Mouse (Mus musculus) bone marrow, adult 2 months (tissue): ENCODE data around the gene 4930442H23Rik.

Experiments
- CTCF ChIP-seq: fragments of 200-500 bp; IDR thresholded peaks from 2 replicates; pipeline ENCODE4 v1.5.1; 2011; ENCODE audit warnings: low read length, control low read depth; ENCODE audit not compliant: control insufficient read depth, insufficient read depth
- POLR2A ChIP-seq: fragments of 200-500 bp; IDR thresholded peaks from 2 replicates; pipeline ENCODE4 v1.6.1; 2011; ENCODE audit warnings: low read depth, mild to moderate bottlenecking, control low read depth, low read length, borderline replicate concordance; ENCODE audit not compliant: control insufficient read depth

DNA sequence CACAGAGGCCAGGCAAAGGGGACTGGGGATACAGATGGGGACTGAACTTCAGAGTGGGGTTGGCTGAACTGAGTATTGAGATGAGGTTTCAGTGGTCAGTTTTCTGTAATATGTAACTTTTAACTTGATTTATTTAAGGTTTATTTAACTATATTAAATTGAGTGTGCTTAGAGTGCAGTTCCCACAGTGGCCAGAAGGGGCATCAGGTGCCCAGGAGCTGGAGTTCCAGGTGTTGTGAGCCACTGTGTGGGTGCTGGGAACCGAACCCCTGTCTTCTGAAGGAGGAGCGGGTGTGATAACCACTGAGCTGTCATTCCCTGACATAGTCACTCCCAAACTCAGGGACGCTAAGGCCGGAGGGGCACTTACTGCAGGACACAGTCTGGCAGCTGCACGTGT, 26.5 kb upstream of the 4930442H23Rik start:
- TF ChIP-seq POLR2A = no peak
- peak; percentile 28; the same call in 1 of the 2 replicates for TF ChIP-seq CTCF
